18 mouse cellular contexts compared by ENCODE assay signal in genomic region chr3:28267211-28267610, GRCm38 (mm10). TPM values are rescaled to one million over a fixed set of nuclear protein-coding genes. Genes with fewer than 3 reads are reported as not detected.
DNase-seq lines count a peak whose midpoint lies in the region; ATAC-seq and TF ChIP-seq lines count a peak whose summit lies in the region.
"Had no signal": no experiment of that assay in that cellular context is flagged by ENCODE, and none has a peak within 500 bp of the region (broad histone marks: within the 10 kb centered on the region; RNA-seq: fewer than 3 reads in every experiment).

No protein-coding gene starts in this region.

- no peak overlapping the region for H3K9ac ChIP-seq in forebrain, postnatal 0 days
- no peak overlapping the region for H3K9ac ChIP-seq in hindbrain, embryonic 14.5 days
- peak overlapping the region; percentile 6; the same call in 1 of the 2 replicates for H3K9ac ChIP-seq in neural tube, embryonic 13.5 days
- H3K9ac ChIP-seq: embryonic facial prominence, embryonic 12.5 days; heart, embryonic 15.5 days; liver, embryonic 15.5 days had no signal

- no peak for TF ChIP-seq CTCF in forebrain, postnatal 0 days (IDR thresholded peaks at IDR 0.05; ENCODE audit: low read depth)

- H3K4me3 ChIP-seq in forebrain, postnatal 0 days (ENCODE audit: low read depth, low read length) = no peak overlapping the region
- 0 out of 2 replicates have a peak overlapping the region, but pooled peaks have one; percentile 77 for H3K4me3 ChIP-seq in hindbrain, embryonic 14.5 days (replicated peaks; ENCODE audit: low read length)
- H3K4me3 ChIP-seq in neural tube, embryonic 13.5 days = 0 out of 2 replicates have a peak overlapping the region, but pooled peaks have one; percentile 4
- H3K4me3 ChIP-seq: embryonic facial prominence, embryonic 12.5 days; heart, adult 2 months; heart, embryonic 15.5 days; liver, embryonic 15.5 days had no signal

- no peaks in the 10 kb centered on the region for H3K36me3 ChIP-seq in forebrain, postnatal 0 days (ENCODE audit: insufficient read depth)
- no peaks in the 10 kb centered on the region for H3K36me3 ChIP-seq in hindbrain, embryonic 14.5 days (replicated peaks; ENCODE audit: control insufficient read depth, insufficient read depth)
- H3K36me3 ChIP-seq in neural tube, embryonic 13.5 days = no peaks in the 10 kb centered on the region
- H3K36me3 ChIP-seq: embryonic facial prominence, embryonic 12.5 days; heart, embryonic 15.5 days; liver, embryonic 15.5 days had no signal

- H3K27ac ChIP-seq in forebrain, postnatal 0 days (ENCODE audit: low read depth, low read length) = no peak overlapping the region
- H3K27ac ChIP-seq in hindbrain, embryonic 14.5 days = no peak overlapping the region; the same call in 1 of the 2 replicates
- no peak overlapping the region for H3K27ac ChIP-seq in neural tube, embryonic 13.5 days (replicated peaks)
- H3K27ac ChIP-seq: embryonic facial prominence, embryonic 12.5 days; heart, adult 2 months; heart, embryonic 15.5 days; liver, embryonic 15.5 days; stomach, postnatal 0 days had no signal

- no peaks in the 10 kb centered on the region for H3K27me3 ChIP-seq in forebrain, postnatal 0 days (ENCODE audit: insufficient read depth, low read length)
- H3K27me3 ChIP-seq in hindbrain, embryonic 14.5 days (ENCODE audit: control insufficient read depth, insufficient read depth, low read length) = no peaks in the 10 kb centered on the region
- H3K27me3 ChIP-seq in neural tube, embryonic 13.5 days = no peaks in the 10 kb centered on the region
- H3K27me3 ChIP-seq: heart, embryonic 15.5 days had no signal

- peaks cover 24% of the 10 kb centered on the region for H3K4me1 ChIP-seq in forebrain, postnatal 0 days (ENCODE audit: insufficient read depth)
- peaks cover 60% of the 10 kb centered on the region for H3K4me1 ChIP-seq in hindbrain, embryonic 14.5 days (replicated peaks; ENCODE audit: control insufficient read depth, insufficient read depth, low read length)
- peaks cover 67% of the 10 kb centered on the region for H3K4me1 ChIP-seq in neural tube, embryonic 13.5 days (replicated peaks)

- peak overlapping the region; percentile 86 for H3K4me2 ChIP-seq in forebrain, postnatal 0 days (ENCODE audit: low read depth)
- H3K4me2 ChIP-seq in hindbrain, embryonic 14.5 days (replicated peaks) = peak overlapping the region; percentile 87
- peak overlapping the region; percentile 82 for H3K4me2 ChIP-seq in neural tube, embryonic 13.5 days
- H3K4me2 ChIP-seq: embryonic facial prominence, embryonic 12.5 days; heart, embryonic 15.5 days; liver, embryonic 15.5 days had no signal

- peak; percentile 83 for DNase-seq in heart, adult 11 months
- DNase-seq in heart, adult 18-20 months = no peak
- no peak for DNase-seq in forebrain, postnatal 0 days
- DNase-seq in hindbrain, embryonic 14.5 days (ENCODE audit: low spot score) = no peak
- DNase-seq in adrenal gland, postnatal 25 days = no peak
- DNase-seq in kidney, postnatal 10 days = no peak
- DNase-seq: cerebellum, postnatal 14 days; heart, adult 2 months; kidney, adult 2 months; kidney, postnatal 36 days; right cerebral cortex, postnatal 25 days; thymus, postnatal 14 days had no signal

- H3K9me3 ChIP-seq in forebrain, postnatal 0 days (ENCODE audit: low read length) = no peaks in the 10 kb centered on the region
- no peaks in the 10 kb centered on the region for H3K9me3 ChIP-seq in hindbrain, embryonic 14.5 days (ENCODE audit: control insufficient read depth, low read length)
- no peaks in the 10 kb centered on the region for H3K9me3 ChIP-seq in neural tube, embryonic 13.5 days
- H3K9me3 ChIP-seq: embryonic facial prominence, embryonic 12.5 days; heart, embryonic 15.5 days; liver, embryonic 15.5 days had no signal

- WGBS in forebrain, postnatal 0 days = 76% methylated on average over 7 of the region's 7 CpGs
- 59% methylated on average over 7 of the region's 7 CpGs for WGBS in hindbrain, embryonic 14.5 days
- 76% methylated on average over 7 of the region's 7 CpGs for WGBS in neural tube, embryonic 13.5 days

- no peak for ATAC-seq in forebrain, postnatal 0 days
- ATAC-seq in hindbrain, embryonic 14.5 days (ENCODE audit: low FRiP score) = no peak
- ATAC-seq in neural tube, embryonic 13.5 days (ENCODE audit: low read depth) = no peak
- ATAC-seq: lung, postnatal 0 days had no signal

RNA-seq across cellular contexts. Expression of gene Tnik, which starts 4.2 kb away (rescaled TPM):
- 10 to 100 TPM; 22.8 to 26.3 TPM for total RNA-seq in heart, adult 18-20 months (2021)
- 105 and 125 TPM in 2 replicates for total RNA-seq in forebrain, postnatal 0 days (2014; rRNA removed)
- 27.9 and 43.0 TPM in 2 replicates for polyA plus RNA-seq in forebrain, postnatal 0 days (2015; fragmentation: Nextera tagmentation; extraction: Ambion mirVana)
- polyA plus RNA-seq in hindbrain, embryonic 14.5 days (2014; fragmentation: Nextera tagmentation; extraction: Ambion mirVana) = 86.0 and 97.5 TPM in 2 replicates
- polyA plus RNA-seq in neural tube, embryonic 13.5 days (2015; fragmentation: Nextera tagmentation; extraction: Ambion mirVana) = 61.0 and 61.2 TPM in 2 replicates
- total RNA-seq in adrenal gland, postnatal 25 days (2021) = 20.0 and 25.3 TPM in 2 replicates
